26 mouse cellular contexts compared by ENCODE assay signal in the genomic region with DNA sequence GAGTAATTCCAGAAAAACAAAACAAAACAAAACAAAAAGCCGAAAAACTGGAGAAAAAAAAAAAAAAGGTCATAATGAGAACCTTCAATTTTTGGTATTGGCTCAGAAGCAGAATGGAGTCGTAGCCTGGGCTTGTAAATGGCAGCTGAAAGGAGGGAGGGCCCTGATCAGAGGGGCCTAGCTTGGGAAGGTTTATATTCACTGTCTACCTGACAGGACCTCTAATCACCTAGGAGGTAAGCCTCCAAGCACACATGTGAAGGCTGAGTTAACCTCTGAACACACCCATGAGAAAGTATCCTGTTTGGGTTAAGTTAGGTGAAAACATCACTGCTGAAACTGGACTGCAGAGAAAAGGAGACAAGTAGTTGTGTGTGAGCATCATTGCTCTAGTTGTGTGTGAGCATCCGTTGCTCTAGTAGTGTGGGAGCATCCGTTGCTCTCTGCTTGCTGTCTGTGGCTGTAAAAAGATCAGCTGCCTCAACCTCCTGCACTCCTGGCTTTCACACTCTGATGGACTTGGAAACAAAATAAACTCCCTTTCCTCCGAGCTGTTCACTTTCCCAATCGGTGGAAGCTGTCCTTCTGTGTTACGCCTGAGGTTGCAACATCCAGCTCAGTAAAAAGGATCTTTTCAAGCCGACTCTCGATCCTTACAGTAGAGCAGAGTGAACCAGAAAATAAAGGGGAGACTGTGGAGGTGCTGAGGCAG. TPM values are rescaled to one million over a fixed set of nuclear protein-coding genes. Genes with fewer than 3 reads are reported as not detected.
DNase-seq lines count a peak whose midpoint lies in the region; ATAC-seq and TF ChIP-seq lines count a peak whose summit lies in the region.
"Had no signal": no experiment of that assay in that cellular context is flagged by ENCODE, and none has a peak within 500 bp of the region (broad histone marks: within the 10 kb centered on the region; RNA-seq: fewer than 3 reads in every experiment).

No protein-coding gene starts in this region.

- no peak overlapping the region for H3K9ac ChIP-seq in kidney, embryonic 14.5 days (ENCODE audit: low read depth, low read length)
- H3K9ac ChIP-seq in kidney, postnatal 0 days (ENCODE audit: low read depth, low read length), result no peak overlapping the region
- no peak overlapping the region for H3K9ac ChIP-seq in hindbrain, embryonic 13.5 days
- H3K9ac ChIP-seq: forebrain, postnatal 0 days; heart, embryonic 13.5 days; hindbrain, embryonic 12.5 days had no signal

- H3K27me3 ChIP-seq in kidney, embryonic 14.5 days (ENCODE audit: control insufficient read depth, insufficient read depth, low read length), result no peaks in the 10 kb centered on the region
- no peaks in the 10 kb centered on the region for H3K27me3 ChIP-seq in kidney, postnatal 0 days (ENCODE audit: insufficient read depth, low read length)
- H3K27me3 ChIP-seq in kidney, adult 2 months (replicated peaks; ENCODE audit: control insufficient read depth, insufficient read depth, low read length), result no peaks in the 10 kb centered on the region
- no peaks in the 10 kb centered on the region for H3K27me3 ChIP-seq in hindbrain, embryonic 13.5 days
- H3K27me3 ChIP-seq: heart, embryonic 13.5 days; hindbrain, embryonic 12.5 days had no signal

- H3K36me3 ChIP-seq in kidney, embryonic 14.5 days (ENCODE audit: control insufficient read depth, insufficient read depth, low read length), result no peaks in the 10 kb centered on the region
- H3K36me3 ChIP-seq in kidney, postnatal 0 days (ENCODE audit: insufficient read depth, low read length), result no peaks in the 10 kb centered on the region
- no peaks in the 10 kb centered on the region for H3K36me3 ChIP-seq in kidney, adult 2 months (ENCODE audit: control insufficient read depth, insufficient read depth, low read length)
- no peaks in the 10 kb centered on the region for H3K36me3 ChIP-seq in hindbrain, embryonic 13.5 days
- H3K36me3 ChIP-seq: heart, embryonic 10.5 days; heart, embryonic 13.5 days; hindbrain, embryonic 12.5 days had no signal

- no peak overlapping the region for H3K4me3 ChIP-seq in kidney, embryonic 14.5 days (ENCODE audit: low read length)
- H3K4me3 ChIP-seq in kidney, postnatal 0 days (replicated peaks; ENCODE audit: low read depth, low read length), result no peak overlapping the region
- H3K4me3 ChIP-seq in kidney, adult 2 months (ENCODE audit: insufficient read depth, low read depth, low read length), result no peak overlapping the region
- no peak overlapping the region for H3K4me3 ChIP-seq in hindbrain, embryonic 13.5 days
- H3K4me3 ChIP-seq: gastrocnemius, adult 2 months; heart, adult 2 months; heart, embryonic 10.5 days; heart, embryonic 13.5 days; hindbrain, embryonic 12.5 days had no signal

- no peak for TF ChIP-seq CTCF in kidney, postnatal 0 days (IDR thresholded peaks at IDR 0.05; ENCODE audit: low read depth)
- no peak for TF ChIP-seq CTCF in kidney, adult 2 months (conservative IDR thresholded peaks at IDR 0.05; ENCODE audit: insufficient read depth, insufficient read length, low read depth, low read length)

- no peaks in the 10 kb centered on the region for H3K9me3 ChIP-seq in kidney, embryonic 14.5 days (ENCODE audit: control insufficient read depth, low read length)
- no peaks in the 10 kb centered on the region for H3K9me3 ChIP-seq in kidney, postnatal 0 days (replicated peaks; ENCODE audit: low read length)
- H3K9me3 ChIP-seq in hindbrain, embryonic 13.5 days, result no peaks in the 10 kb centered on the region
- H3K9me3 ChIP-seq: heart, embryonic 10.5 days; heart, embryonic 13.5 days; hindbrain, embryonic 12.5 days had no signal

- no peak for TF ChIP-seq POLR2A in kidney, adult 2 months (IDR thresholded peaks at IDR 0.05; ENCODE audit: low read depth, low read length)

- H3K4me2 ChIP-seq in kidney, embryonic 14.5 days (replicated peaks; ENCODE audit: low read depth, low read length), result no peak overlapping the region
- no peak overlapping the region for H3K4me2 ChIP-seq in kidney, postnatal 0 days (ENCODE audit: low read length)
- no peak overlapping the region for H3K4me2 ChIP-seq in hindbrain, embryonic 13.5 days
- H3K4me2 ChIP-seq: heart, embryonic 13.5 days; hindbrain, embryonic 12.5 days had no signal

- WGBS in kidney, embryonic 14.5 days, result 29% methylated on average over 9 of the region's 9 CpGs
- WGBS in kidney, postnatal 0 days, result 31% methylated on average over 9 of the region's 9 CpGs
- WGBS in kidney, adult 2 months, result 46% methylated on average over 9 of the region's 9 CpGs
- 80% methylated on average over 9 of the region's 9 CpGs for WGBS in hindbrain, embryonic 13.5 days

- DNase-seq in kidney, adult 18-20 months, result no peak
- DNase-seq in kidney, postnatal 0 days (ENCODE audit: low spot score), result peak; percentile 79
- no peak for DNase-seq in kidney, adult 2 months
- DNase-seq in gonadal fat pad, adult 2 months (ENCODE audit: low read depth), result peak; percentile 76
- DNase-seq: cerebellum, adult 18-20 months; cerebellum, adult 9-10 months; cerebellum, postnatal 14 days; forebrain, postnatal 0 days; gastrocnemius, adult 2 months; gastrocnemius, postnatal 14 days; heart, adult 2 months; heart, postnatal 14 days had no signal

- no peaks in the 10 kb centered on the region for H3K4me1 ChIP-seq in kidney, embryonic 14.5 days (ENCODE audit: control insufficient read depth, insufficient read depth, low read length)
- no peaks in the 10 kb centered on the region for H3K4me1 ChIP-seq in kidney, postnatal 0 days (replicated peaks; ENCODE audit: insufficient read depth, low read length)
- no peaks in the 10 kb centered on the region for H3K4me1 ChIP-seq in kidney, adult 2 months (ENCODE audit: control insufficient read depth, insufficient read depth, low read length)
- 0 out of 2 replicates have a peak, but pooled peaks cover 3% of the 10 kb centered on the region for H3K4me1 ChIP-seq in hindbrain, embryonic 13.5 days (replicated peaks)
- H3K4me1 ChIP-seq: heart, embryonic 10.5 days; heart, embryonic 13.5 days; hindbrain, embryonic 12.5 days had no signal

- no peak overlapping the region for H3K27ac ChIP-seq in kidney, embryonic 14.5 days (ENCODE audit: low read depth, low read length)
- no peak overlapping the region for H3K27ac ChIP-seq in kidney, postnatal 0 days
- H3K27ac ChIP-seq in kidney, adult 2 months (ENCODE audit: insufficient read depth, low read depth, low read length), result no peak overlapping the region
- H3K27ac ChIP-seq in hindbrain, embryonic 13.5 days, result no peak overlapping the region
- H3K27ac ChIP-seq: gastrocnemius, adult 2 months; heart, adult 2 months; heart, embryonic 10.5 days; heart, embryonic 13.5 days; hindbrain, embryonic 12.5 days had no signal

- ATAC-seq in kidney, embryonic 14.5 days (ENCODE audit: low FRiP score, low TSS enrichment), result peak; percentile 69
- no peak for ATAC-seq in kidney, postnatal 0 days (replicated peaks; ENCODE audit: low FRiP score, low read depth)
- no peak for ATAC-seq in hindbrain, embryonic 13.5 days (ENCODE audit: low FRiP score)
- ATAC-seq: CD4-positive, CD25-positive, alpha-beta regulatory T cell, adult 4 months; forebrain, embryonic 14.5 days; forebrain, postnatal 0 days; hindbrain, embryonic 16.5 days had no signal

RNA-seq across cellular contexts. Expression of a gene that starts 6.2 kb away (rescaled TPM):
- not detected in 2 replicates for polyA plus RNA-seq in kidney, embryonic 14.5 days (2014; fragmentation: Nextera tagmentation; extraction: Ambion mirVana)
- not detected in 2 replicates for polyA plus RNA-seq in kidney, postnatal 0 days (2015; fragmentation: Nextera tagmentation; extraction: Ambion mirVana)
- polyA plus RNA-seq in kidney, adult 2 months (2012; rRNA removed), result 0.06 TPM in 1 of 2 replicates, not detected in the other
- 0.36 and 0.42 TPM in 2 replicates for polyA plus RNA-seq in gonadal fat pad, adult 2 months (2012; rRNA removed)
- polyA plus RNA-seq in hindbrain, embryonic 13.5 days (2015; fragmentation: Nextera tagmentation; extraction: Ambion mirVana), result not detected in 2 replicates
- polyA plus RNA-seq: C2C12; CD4-positive, CD25-positive, alpha-beta regulatory T cell, adult 4 months; embryonic facial prominence, embryonic 11.5 days; embryonic facial prominence, embryonic 14.5 days; forebrain, embryonic 11.5 days; forebrain, embryonic 14.5 days; forebrain, postnatal 0 days; frontal cortex, adult 2 months; heart, adult 2 months; heart, embryonic 10.5 days; heart, embryonic 13.5 days; heart, embryonic 16.5 days; hindbrain, embryonic 12.5 days; hindbrain, embryonic 16.5 days had no signal

RNA-seq across cellular contexts. Expression of a gene that starts 17.8 kb away (rescaled TPM):
- polyA plus RNA-seq in kidney, embryonic 14.5 days (2014; fragmentation: Nextera tagmentation; extraction: Ambion mirVana), result not detected in 2 replicates
- polyA plus RNA-seq in kidney, postnatal 0 days (2015; fragmentation: Nextera tagmentation; extraction: Ambion mirVana), result not detected in 2 replicates
- polyA plus RNA-seq in kidney, adult 2 months (2012; rRNA removed), result not detected in 2 replicates
- not detected in 2 replicates for polyA plus RNA-seq in gonadal fat pad, adult 2 months (2012; rRNA removed)
- polyA plus RNA-seq in hindbrain, embryonic 13.5 days (2015; fragmentation: Nextera tagmentation; extraction: Ambion mirVana), result not detected in 2 replicates
- polyA plus RNA-seq: C2C12; CD4-positive, CD25-positive, alpha-beta regulatory T cell, adult 4 months; embryonic facial prominence, embryonic 11.5 days; embryonic facial prominence, embryonic 14.5 days; forebrain, embryonic 11.5 days; forebrain, embryonic 14.5 days; forebrain, postnatal 0 days; frontal cortex, adult 2 months; heart, adult 2 months; heart, embryonic 10.5 days; heart, embryonic 13.5 days; heart, embryonic 16.5 days; hindbrain, embryonic 12.5 days; hindbrain, embryonic 16.5 days had no signal

RNA-seq across cellular contexts. Expression of a gene that starts 28.0 kb away (rescaled TPM):
- not detected in 2 replicates for polyA plus RNA-seq in kidney, embryonic 14.5 days (2014; fragmentation: Nextera tagmentation; extraction: Ambion mirVana)
- 0.24 and 0.46 TPM in 2 replicates for polyA plus RNA-seq in kidney, postnatal 0 days (2015; fragmentation: Nextera tagmentation; extraction: Ambion mirVana)
- polyA plus RNA-seq in kidney, adult 2 months (2012; rRNA removed), result 5.3 and 16.2 TPM in 2 replicates
- polyA plus RNA-seq in gonadal fat pad, adult 2 months (2012; rRNA removed), result 8.5 and 9.5 TPM in 2 replicates
- 0.51 TPM in 1 of 2 replicates, not detected in the other for polyA plus RNA-seq in hindbrain, embryonic 13.5 days (2015; fragmentation: Nextera tagmentation; extraction: Ambion mirVana)
- polyA plus RNA-seq: C2C12; embryonic facial prominence, embryonic 11.5 days; embryonic facial prominence, embryonic 14.5 days; forebrain, embryonic 11.5 days; forebrain, embryonic 14.5 days; hindbrain, embryonic 12.5 days had no signal

RNA-seq across cellular contexts. Expression of a gene that starts 46.4 kb away (rescaled TPM):
- polyA plus RNA-seq in kidney, embryonic 14.5 days (2014; fragmentation: Nextera tagmentation; extraction: Ambion mirVana), result 0.28 and 0.44 TPM in 2 replicates
- polyA plus RNA-seq in kidney, postnatal 0 days (2015; fragmentation: Nextera tagmentation; extraction: Ambion mirVana), result 0.18 TPM in 1 of 2 replicates, not detected in the other
- polyA plus RNA-seq in kidney, adult 2 months (2012; rRNA removed), result not detected in 2 replicates
- not detected in 2 replicates for polyA plus RNA-seq in gonadal fat pad, adult 2 months (2012; rRNA removed)
- polyA plus RNA-seq in hindbrain, embryonic 13.5 days (2015; fragmentation: Nextera tagmentation; extraction: Ambion mirVana), result not detected in 2 replicates
- polyA plus RNA-seq: CD4-positive, CD25-positive, alpha-beta regulatory T cell, adult 4 months; forebrain, embryonic 11.5 days; forebrain, embryonic 14.5 days; forebrain, postnatal 0 days; frontal cortex, adult 2 months; heart, adult 2 months; heart, embryonic 13.5 days; heart, embryonic 16.5 days; hindbrain, embryonic 12.5 days; hindbrain, embryonic 16.5 days had no signal

Comparison
In these comparisons a context has a peak if more than half of its experiments do, and no peak if none do; other contexts are left out.
1. DNase-seq: peak in kidney, postnatal 0 days (single experiment) and gonadal fat pad, adult 2 months (single experiment); none in kidney, adult 18-20 months (single experiment) and kidney, adult 2 months (single experiment).